Mouse (Mus musculus) intestine, embryonic 16.5 days (tissue): ENCODE measurements around the gene Mcfd2. TPM values are rescaled to one million over a fixed set of nuclear protein-coding genes. Genes with fewer than 3 reads are reported as not detected.

Source experiments
- ATAC-seq: fragments of 200-750 bp; cut with Nextera tagmentation; 2 replicates; pipeline ENCODE4 v1.8.0; 2017; ENCODE audit warnings: moderate TSS enrichment, moderate library complexity
- H3K27ac ChIP-seq: fragments of 300-500 bp; sonication (generic); 2 replicates; pipeline ENCODE4 v1.5.1; 2014; ENCODE audit warnings: mild to moderate bottlenecking, low read length
- H3K27me3 ChIP-seq: fragments of 300-500 bp; sonication (generic); replicated peaks from 2 replicates; pipeline ENCODE4 v1.6.1; 2014; ENCODE audit warnings: low read length, control low read depth, mixed read lengths; ENCODE audit not compliant: control insufficient read depth, insufficient read depth
- H3K36me3 ChIP-seq: fragments of 300-500 bp; sonication (generic); 2 replicates; pipeline ENCODE4 v1.6.1; 2014; ENCODE audit warnings: low read length, control low read depth; ENCODE audit not compliant: control insufficient read depth, insufficient read depth
- H3K4me1 ChIP-seq: fragments of 300-500 bp; sonication (generic); 2 replicates; pipeline ENCODE4 v1.6.1; 2014; ENCODE audit warnings: low read length, control low read depth, mixed read lengths; ENCODE audit not compliant: control insufficient read depth, insufficient read depth
- H3K4me2 ChIP-seq: fragments of 300-500 bp; sonication (generic); 2 replicates; pipeline ENCODE4 v1.6.1; 2014; ENCODE audit warnings: low read depth, low read length, control low read depth
- H3K4me3 ChIP-seq: fragments of 300-500 bp; sonication (generic); 2 replicates; pipeline ENCODE4 v1.5.1; 2014; ENCODE audit warnings: mild to moderate bottlenecking, low read length
- H3K9ac ChIP-seq: fragments of 300-500 bp; sonication (generic); 2 replicates; pipeline ENCODE4 v1.6.1; 2014; ENCODE audit warnings: low read depth, low read length
- H3K9me3 ChIP-seq: fragments of 300-500 bp; sonication (generic); 2 replicates; pipeline ENCODE4 v1.6.1; 2016; ENCODE audit warnings: low read length, control low read depth; ENCODE audit not compliant: control insufficient read depth
- WGBS: fragments of 180-500 bp; shearing (Covaris S2); extraction: QIAGEN DNeasy Blood & Tissue Kit; methylation state at CpG from one replicate; pipeline ENCODE4 v1.1.7; 2014; 5-methylcytosine and 5-hydroxymethylcytosine counted together
- polyA plus RNA-seq: library from polyadenylated mRNA; unstranded; fragments of >200 nt; fragmentation: Nextera tagmentation; extraction: Ambion mirVana; gene quantifications from 2 replicates; pipeline ENCODE4 v1.2.1, GENCODE M21; 2015

Mcfd2 gene
- polyA plus RNA-seq, 1 experiment from 2014 or later = 150 TPM

DNA sequence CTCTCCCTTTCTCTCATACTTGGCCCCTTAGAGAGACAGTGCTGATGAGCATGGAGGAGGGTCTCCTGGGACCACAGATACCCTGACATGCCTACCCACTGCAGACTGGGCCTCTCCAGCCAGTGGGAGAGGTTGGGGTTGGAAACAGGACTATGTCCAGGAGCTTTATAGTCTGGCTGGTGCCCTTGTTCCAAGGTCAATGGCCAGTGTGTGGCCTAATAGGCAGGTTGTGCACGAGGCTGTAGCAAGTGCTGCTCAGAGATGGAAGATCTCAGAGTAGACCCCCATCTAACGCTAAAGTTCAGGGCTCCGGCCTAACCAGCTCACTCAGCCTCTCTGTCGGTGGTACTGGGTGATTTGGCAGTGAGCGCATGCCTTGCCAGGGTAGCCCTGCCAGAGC is 26.0 kb upstream of the Mcfd2 start:
- Histone ChIP-seq H3K27me3 (no peaks in the 10 kb centered on the region), H3K4me1 (peaks cover 17% of the 10 kb centered on the region; the same call in 1 of the 2 replicates), H3K27ac (peak overlapping the region; percentile 86), H3K9ac (no peak overlapping the region), H3K9me3 (no peaks in the 10 kb centered on the region; the same call in 1 of the 2 replicates), H3K4me3 (no peak overlapping the region), H3K36me3 (peaks cover 21% of the 10 kb centered on the region; the same call in 1 of the 2 replicates), H3K4me2 (no peak overlapping the region)
- WGBS = 88% methylated on average over 5 of the region's 5 CpGs
- no peak for ATAC-seq

DNA sequence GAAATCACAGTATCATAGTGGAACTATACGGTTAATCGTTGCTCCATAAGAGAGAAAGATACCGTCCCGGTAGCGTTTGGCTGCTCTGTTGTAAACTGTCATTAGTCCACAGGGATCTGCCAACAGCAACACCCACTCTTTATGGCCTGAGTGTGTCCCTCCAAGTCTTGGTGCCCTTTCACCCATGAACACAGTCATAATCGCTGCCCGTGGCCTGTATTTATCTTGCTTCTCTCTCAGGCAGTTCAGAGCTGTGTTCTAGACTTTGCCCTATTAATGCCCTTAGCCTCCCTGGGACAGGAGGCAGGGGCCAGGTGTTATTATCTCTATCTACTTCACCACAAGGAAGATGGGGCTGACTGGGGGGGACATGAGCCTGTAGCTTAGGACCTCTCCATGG is 25.3 kb upstream of the Mcfd2 start:
- no peaks in the 10 kb centered on the region; the same call in 1 of the 2 replicates for H3K9me3 ChIP-seq
- peak; percentile 84 for ATAC-seq
- WGBS = 70% methylated on average over 7 of the region's 7 CpGs
- H3K4me1 ChIP-seq = peaks cover 17% of the 10 kb centered on the region; the same call in 1 of the 2 replicates
- peak overlapping the region; percentile 86 for H3K27ac ChIP-seq
- H3K27me3 ChIP-seq = no peaks in the 10 kb centered on the region
- H3K4me2 ChIP-seq = no peak overlapping the region
- H3K9ac ChIP-seq = no peak overlapping the region
- H3K36me3 ChIP-seq = peaks cover 21% of the 10 kb centered on the region; the same call in 1 of the 2 replicates
- no peak overlapping the region for H3K4me3 ChIP-seq

DNA sequence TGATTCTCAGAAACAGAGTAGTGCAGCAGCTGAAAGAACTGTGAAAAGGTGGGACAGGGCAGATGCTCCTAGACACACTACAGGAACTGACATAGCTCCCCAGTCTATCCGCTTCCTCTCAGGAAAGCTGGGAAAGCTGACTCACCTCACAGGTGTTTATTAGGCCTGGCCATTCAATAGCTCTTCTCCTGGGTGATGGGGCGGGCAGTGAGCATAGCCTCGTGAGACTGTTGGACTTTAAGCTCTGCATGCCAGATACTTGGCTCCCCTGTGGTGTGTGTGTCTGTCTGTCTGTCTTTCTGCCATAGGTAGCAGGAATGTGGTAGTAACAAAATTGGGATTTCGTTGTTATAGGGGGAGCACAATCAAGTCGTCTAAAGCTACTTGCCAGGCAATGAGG is 23.6 kb upstream of the Mcfd2 start:
- Histone ChIP-seq H3K9me3 (no peaks in the 10 kb centered on the region), H3K4me1 (peaks cover 14% of the 10 kb centered on the region; the same call in 1 of the 2 replicates), H3K4me2 (no peak overlapping the region), H3K9ac (no peak overlapping the region), H3K27me3 (no peaks in the 10 kb centered on the region), H3K27ac (peak overlapping the region; percentile 86), H3K4me3 (no peak overlapping the region), H3K36me3 (peaks cover 7% of the 10 kb centered on the region; the same call in 1 of the 2 replicates)
- 55% methylated on average over 5 of the region's 5 CpGs for WGBS
- peak; percentile 74 for ATAC-seq

- Histone ChIP-seq H3K27ac (no peak overlapping the region), H3K4me2 (no peak overlapping the region), H3K4me1 (peaks cover 14% of the 10 kb centered on the region; the same call in 1 of the 2 replicates), H3K4me3 (no peak overlapping the region), H3K9me3 (no peaks in the 10 kb centered on the region), H3K36me3 (peaks cover 6% of the 10 kb centered on the region; the same call in 1 of the 2 replicates), H3K9ac (0 out of 2 replicates have a peak overlapping the region, but pooled peaks have one; percentile 20), H3K27me3 (no peaks in the 10 kb centered on the region)
- 53% methylated on average over 12 of the region's 12 CpGs for WGBS
- no peak for ATAC-seq
Observed at GRCm38 (mm10) chr17:87288131-87288530, 22.4 kb upstream of the Mcfd2 start.

- Histone ChIP-seq H3K4me1 (peaks cover 14% of the 10 kb centered on the region; the same call in 1 of the 2 replicates), H3K9ac (no peak overlapping the region), H3K4me3 (no peak overlapping the region), H3K27me3 (no peaks in the 10 kb centered on the region), H3K4me2 (no peak overlapping the region), H3K27ac (no peak overlapping the region), H3K36me3 (no peaks in the 10 kb centered on the region), H3K9me3 (no peaks in the 10 kb centered on the region)
- ATAC-seq = no peak
- WGBS = 72% methylated on average over 8 of the region's 8 CpGs
Observed at GRCm38 (mm10) chr17:87287197-87287777, 21.6 kb upstream of the Mcfd2 start.

- no peak overlapping the region for H3K4me2 ChIP-seq
- no peak overlapping the region for H3K27ac ChIP-seq
- ATAC-seq = no peak
- no peaks in the 10 kb centered on the region for H3K27me3 ChIP-seq
- peaks cover 14% of the 10 kb centered on the region; the same call in 1 of the 2 replicates for H3K4me1 ChIP-seq
- 70% methylated on average over 8 of the region's 8 CpGs for WGBS
- no peak overlapping the region for H3K4me3 ChIP-seq
- no peaks in the 10 kb centered on the region for H3K9me3 ChIP-seq
- H3K9ac ChIP-seq = 0 out of 2 replicates have a peak overlapping the region, but pooled peaks have one; percentile 20
- H3K36me3 ChIP-seq = no peaks in the 10 kb centered on the region
Observed at GRCm38 (mm10) chr17:87286481-87287143, 20.9 kb upstream of the Mcfd2 start.

DNA sequence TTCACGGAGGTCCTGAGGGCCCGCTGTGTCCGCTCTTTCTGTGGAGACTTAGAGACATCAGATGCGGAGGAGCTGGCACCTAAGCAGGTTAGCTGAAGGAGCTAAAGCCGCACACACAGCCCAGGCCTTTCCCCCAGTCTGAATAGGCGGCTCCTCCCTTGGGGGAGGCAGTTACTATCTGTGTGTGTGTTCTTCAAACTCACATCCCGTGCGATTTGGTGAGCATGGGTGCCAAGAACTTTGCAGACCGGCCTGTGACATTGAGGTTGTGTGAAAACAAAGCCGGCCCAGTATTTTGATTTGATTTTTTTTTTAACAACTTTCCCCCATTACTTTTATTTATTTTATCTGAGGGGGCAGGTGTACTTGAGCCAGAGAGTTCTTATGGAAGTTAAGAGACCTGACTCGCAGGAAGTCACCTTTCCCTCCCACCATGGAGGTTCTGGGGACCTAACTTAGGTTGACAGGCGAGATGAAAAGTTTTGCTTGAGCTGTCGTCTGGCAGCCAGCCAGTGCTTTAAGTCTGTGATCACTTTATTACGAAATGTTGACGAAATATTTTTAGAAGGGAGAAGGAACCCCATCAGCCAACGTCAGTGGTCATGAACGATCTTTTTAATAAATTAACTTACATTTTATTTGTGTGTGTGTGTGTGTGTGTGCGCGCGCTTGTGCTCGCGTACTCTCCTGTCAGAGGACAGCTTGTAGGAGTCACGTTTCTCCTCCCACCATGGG is 20.2 kb upstream of the Mcfd2 start:
- H3K27me3 ChIP-seq = no peaks in the 10 kb centered on the region
- no peak overlapping the region for H3K27ac ChIP-seq
- WGBS = 77% methylated on average over 23 of the region's 23 CpGs
- H3K4me1 ChIP-seq = peaks cover 18% of the 10 kb centered on the region; the same call in 1 of the 2 replicates
- no peak overlapping the region for H3K4me2 ChIP-seq
- no peaks in the 10 kb centered on the region for H3K9me3 ChIP-seq
- ATAC-seq = no peak
- H3K4me3 ChIP-seq = no peak overlapping the region
- no peak overlapping the region for H3K9ac ChIP-seq
- H3K36me3 ChIP-seq = no peaks in the 10 kb centered on the region

DNA sequence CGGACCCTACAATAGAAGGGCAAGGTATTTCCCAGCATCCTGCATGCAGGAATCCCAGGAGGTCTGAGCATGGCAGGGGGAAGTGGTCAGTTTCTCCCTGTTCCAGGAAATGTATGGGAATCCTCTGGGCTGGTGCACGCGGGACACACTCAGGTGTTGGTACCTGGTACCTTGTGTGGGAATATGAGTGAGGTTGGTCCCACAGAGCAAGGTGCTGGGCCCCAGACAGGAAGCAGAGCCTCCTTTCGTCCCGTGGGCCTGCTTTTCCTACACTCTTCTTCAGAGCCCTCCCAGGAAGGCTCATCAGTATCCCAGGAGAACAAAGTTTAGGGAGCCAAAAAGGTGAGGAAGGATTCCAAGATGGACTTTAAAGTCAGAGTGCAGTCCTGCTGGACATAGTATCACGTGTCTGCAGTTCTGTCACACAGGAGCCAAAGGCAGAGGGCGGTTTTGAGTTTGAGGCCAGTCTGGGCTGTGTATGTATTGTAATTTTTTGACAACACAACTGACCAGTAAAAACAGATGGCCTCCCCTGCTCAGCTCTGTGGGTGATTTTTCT is 18.8 kb upstream of the Mcfd2 start:
- no peaks in the 10 kb centered on the region for H3K27me3 ChIP-seq
- peak overlapping the region; percentile 95; the same call in 1 of the 2 replicates for H3K9ac ChIP-seq
- peak overlapping the region; percentile 89 for H3K4me2 ChIP-seq
- H3K4me1 ChIP-seq = peaks cover 14% of the 10 kb centered on the region; the same call in 1 of the 2 replicates
- no peak overlapping the region for H3K27ac ChIP-seq
- no peaks in the 10 kb centered on the region for H3K36me3 ChIP-seq
- no peak for ATAC-seq
- H3K4me3 ChIP-seq = peak overlapping the region; percentile 67
- WGBS = 70% methylated on average over 7 of the region's 7 CpGs
- no peaks in the 10 kb centered on the region for H3K9me3 ChIP-seq
